Mouse (Mus musculus) kidney, postnatal 10 days (tissue): ENCODE measurements around the gene Ptprn2.
A peak's percentile ranks its signal among the peaks of the same experiment; 100 is the strongest.

Experiments
- DNase-seq: peaks from one replicate; pipeline ENCODE4 v3.0.0; 2021; ENCODE audit warnings: mixed read lengths

The Ptprn2 gene

DNA sequence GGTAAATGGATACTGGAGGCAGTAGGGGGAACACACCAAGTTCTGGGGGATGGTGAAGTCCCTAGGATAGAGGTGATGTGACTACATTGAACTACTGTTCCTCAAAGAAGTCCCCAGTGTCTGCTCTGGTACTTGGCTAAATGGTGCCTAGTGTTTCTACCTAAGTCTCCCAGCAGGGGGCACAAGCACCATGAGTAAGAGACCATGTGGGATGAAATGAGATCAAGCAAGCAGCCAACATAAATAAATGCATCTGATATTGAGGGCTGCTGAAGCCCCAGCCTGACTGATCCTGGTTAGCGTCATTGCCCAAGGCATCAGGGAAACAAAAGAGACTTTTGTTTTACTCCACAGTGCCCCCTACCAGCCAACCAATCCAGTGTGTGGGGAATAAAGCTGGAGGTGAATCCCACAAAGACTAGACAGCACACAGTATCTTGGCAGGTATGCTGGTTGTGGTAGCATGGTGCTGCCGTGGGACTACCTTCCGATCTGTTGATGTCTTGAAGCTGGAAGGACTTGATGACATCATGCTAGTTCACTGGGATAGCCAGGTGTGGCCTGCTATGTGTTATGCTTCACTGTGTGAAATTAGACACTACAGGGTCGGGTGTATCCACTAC, 163.2 kb downstream of the Ptprn2 start:
- DNase-seq, result peak; percentile 30

DNA sequence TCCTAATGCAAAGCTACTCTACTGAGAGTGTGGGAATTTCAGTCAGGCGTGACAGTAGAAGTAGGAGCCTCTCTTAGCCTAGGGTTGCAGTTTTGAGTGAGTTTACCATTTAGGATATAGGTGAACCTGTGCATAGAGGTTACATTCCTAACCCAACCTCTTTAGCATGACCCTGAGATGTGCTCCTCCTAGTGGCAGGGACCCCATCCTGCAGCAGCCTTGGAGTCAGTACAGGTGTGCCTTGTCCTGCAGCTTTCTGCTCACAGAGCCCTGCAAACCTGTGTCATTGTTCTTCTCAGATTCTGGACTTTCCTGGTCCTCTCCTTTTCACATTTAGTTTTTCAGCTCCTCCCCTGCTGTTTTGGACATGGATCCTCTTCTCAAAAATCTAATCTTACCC, 168.2 kb downstream of the Ptprn2 start:
- no peak for DNase-seq

DNA sequence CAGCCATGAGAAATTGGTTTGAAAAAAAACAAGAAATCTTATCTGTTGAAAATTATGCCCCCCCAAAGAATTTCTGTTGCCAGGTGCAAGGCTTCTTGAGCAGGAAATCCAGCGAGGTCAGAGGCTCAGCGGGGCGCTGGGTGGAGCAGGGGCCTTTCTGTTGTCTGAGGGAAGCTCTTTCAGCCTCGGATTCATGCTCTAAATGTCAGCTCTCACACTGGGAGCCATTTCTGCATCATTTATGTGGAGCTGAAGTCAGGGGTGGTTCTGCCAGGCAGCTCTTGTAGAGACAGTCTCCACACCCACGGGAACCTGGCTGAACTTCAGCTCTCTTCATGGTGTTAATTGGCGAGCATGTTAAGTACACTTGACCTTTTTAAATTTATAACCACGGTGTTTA, 174.6 kb downstream of the Ptprn2 start:
- no peak for DNase-seq

DNA sequence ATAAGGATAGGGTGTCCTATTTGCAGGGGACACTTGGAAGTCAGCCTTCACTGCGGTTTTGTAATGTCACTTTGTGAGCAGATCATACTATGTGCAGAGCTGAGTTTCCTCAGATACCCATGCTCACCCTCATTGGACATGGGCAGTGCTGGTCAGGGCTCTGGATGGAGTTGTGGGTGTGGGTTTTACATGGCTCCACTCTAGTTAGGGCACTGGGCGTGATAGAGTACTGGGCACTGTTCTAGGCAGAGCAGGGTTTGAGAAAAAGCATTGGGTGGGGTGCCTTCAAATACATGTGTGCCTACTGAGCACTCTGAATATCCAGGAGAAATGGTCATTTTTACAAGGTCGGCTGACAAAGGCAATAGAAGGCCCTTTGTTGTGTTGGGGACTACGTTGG, 175.5 kb downstream of the Ptprn2 start:
- DNase-seq, result no peak

DNA sequence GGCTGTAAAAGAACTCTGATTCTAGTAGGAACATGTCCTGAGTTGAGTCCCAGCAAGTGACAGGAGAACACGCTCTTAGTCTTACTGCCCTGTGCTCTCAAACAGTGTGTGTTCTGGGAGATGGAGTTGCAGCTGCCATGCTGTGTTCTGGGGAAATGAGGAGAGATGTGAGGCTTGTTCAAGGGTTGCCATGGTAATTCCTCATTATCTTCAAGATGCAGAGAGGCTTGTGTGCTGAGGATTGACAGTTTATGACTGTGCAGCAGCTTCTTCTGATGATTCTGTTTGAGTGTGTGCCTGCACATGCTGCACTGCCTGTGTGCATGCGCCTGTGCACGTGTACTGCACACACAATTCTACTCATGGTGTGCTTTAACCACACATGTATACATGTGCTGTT, 192.2 kb downstream of the Ptprn2 start:
- DNase-seq, result no peak

DNA sequence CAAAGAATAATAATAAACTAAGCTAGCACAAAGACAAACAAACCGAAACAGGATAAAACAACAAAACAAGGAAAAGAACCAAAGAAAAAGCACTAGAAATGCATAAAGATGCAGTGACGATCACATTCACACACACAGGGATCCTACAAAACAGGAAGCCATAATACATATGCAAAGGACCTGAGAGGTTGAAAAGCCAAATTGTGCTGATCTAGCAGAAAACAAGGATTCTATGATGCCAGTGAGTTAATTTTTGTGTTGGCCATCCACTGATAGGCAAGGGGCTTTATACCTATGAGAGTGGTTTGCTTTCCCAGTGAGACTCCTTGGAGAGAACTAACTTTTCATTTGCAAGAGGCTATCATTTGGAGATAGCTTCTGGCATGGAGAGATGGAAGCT, 204.3 kb downstream of the Ptprn2 start:
- DNase-seq, result no peak

DNA sequence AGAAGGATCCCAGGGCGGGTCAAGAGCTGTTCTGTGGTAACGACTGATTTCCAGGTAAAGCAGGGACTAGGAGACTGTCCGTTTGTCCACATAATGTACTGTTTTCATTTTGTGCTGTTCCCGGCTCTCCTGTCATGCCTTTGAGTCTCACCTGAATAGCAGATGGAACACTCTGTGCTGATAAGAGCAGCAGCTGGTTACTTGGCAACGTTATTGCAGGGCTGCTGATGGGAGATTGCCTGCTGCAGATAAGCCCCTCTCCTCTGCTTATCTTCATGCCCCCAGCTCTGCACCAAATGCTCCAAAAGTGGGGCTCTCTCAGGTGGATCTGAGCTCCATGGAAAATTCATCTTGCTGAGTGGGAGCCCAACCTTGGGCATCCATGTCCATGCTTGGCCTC, 224.0 kb downstream of the Ptprn2 start:
- DNase-seq, result no peak

DNA sequence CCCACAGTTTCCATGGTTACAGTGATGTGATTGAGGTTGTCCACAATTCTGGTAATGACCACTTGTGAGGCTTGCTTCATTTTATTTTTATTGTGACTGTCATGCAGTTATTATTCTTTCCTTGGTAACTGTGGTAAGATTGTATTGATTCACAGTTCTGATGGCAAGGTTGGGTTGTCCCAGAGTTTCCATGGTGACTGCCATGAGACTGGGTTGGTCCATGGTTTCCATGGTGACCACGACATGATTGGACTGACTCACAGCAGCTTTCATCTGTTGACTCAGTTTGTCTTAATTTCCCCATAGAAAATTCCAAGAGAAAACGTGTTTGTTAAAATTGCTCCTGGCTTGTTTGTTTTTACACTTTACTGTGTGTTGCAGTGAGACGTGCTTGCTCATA, 225.2 kb downstream of the Ptprn2 start:
- DNase-seq, result no peak

DNA sequence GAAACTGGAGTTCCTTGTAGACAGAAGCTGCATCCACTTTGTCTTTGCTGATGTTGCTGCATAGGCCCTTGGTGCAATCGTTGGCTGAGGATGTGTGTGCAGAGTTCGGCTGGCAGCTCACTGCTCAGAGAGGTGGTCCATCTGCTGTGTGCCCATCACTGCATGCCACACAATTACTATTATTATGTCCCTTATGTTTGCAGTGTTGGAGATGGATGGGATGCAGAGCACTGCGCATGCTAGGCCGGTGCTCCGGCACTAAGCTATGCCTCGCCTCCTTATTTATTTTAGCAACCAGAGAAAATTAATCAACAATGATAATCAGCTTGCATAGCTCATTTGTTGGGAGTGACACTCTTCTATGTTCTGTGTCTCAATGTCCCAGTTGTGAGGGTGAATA, 225.6 kb downstream of the Ptprn2 start:
- no peak for DNase-seq

DNA sequence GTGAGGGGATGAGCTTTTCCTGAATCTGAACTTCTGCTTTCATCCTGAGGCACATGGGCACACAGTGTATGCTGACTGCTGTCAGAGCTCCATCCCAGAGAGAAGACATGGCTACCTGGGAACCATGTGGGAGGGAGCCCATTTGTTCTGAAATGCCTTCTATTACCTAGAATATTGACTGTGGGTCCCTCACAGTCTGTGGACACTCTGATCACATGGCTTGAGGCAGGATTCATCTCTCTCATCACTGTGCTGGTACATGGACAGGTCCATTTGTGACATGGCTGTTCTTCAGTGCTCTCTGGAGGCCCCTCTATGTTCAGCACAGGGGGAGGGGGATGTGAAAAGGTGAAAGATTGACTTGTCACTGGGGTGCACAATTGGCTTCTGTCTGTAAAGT, 227.6 kb downstream of the Ptprn2 start:
- no peak for DNase-seq

DNA sequence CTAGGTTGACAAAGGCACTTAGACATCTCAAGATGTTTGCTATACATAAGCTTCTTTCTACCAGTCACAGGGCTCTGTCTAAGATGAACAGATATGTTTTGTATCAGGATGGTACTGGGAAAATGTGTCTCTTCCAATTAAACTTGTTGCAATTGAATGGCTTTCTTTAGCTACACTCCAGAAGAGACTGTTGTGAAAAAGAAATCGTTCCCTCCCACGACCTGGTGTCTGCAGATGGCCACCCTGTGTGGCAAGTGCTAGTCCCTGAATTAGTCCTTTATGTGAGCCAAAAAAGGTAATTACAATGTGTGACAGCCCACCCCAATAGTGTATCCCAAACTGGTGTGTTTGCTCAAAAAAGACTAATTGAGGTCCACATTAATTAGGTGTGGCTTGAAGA, 235.5 kb downstream of the Ptprn2 start:
- no peak for DNase-seq

DNA sequence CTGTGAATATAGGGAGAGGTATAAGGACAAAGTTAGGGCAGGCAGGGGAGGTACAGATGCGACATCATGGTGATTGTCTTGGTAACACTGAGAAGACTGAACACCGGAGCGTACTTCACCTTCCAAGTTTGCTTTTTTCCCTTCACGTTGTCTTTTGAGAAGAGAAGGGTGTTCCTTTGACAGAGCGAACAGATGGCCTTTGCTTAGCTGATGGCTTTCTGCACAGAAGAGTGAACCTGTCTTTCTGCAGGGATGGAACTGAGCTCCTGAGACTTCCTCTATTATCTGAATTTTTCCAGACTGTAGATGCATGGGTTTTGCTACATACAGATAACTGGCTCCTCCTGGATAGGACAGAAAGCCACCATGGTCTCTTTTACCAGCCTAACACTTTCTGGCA, 254.6 kb downstream of the Ptprn2 start:
- no peak for DNase-seq

DNA sequence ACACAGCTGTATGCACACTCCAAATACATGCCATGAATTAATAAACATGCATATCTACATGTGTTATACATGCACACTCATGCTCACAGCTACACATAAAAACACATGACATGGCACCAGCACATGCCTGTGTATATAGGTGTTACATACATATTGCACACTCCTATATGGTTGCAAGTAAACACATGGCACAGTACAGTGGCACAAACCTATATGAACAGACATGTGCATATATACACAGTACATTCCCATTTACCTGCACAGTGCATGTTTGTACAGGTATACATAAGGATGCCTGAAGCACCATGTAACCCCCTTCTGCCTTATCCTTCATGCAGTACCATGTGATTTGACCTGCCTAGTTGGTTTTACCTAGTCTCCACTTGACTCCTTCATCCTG, 255.8 kb downstream of the Ptprn2 start:
- DNase-seq, result no peak

DNA sequence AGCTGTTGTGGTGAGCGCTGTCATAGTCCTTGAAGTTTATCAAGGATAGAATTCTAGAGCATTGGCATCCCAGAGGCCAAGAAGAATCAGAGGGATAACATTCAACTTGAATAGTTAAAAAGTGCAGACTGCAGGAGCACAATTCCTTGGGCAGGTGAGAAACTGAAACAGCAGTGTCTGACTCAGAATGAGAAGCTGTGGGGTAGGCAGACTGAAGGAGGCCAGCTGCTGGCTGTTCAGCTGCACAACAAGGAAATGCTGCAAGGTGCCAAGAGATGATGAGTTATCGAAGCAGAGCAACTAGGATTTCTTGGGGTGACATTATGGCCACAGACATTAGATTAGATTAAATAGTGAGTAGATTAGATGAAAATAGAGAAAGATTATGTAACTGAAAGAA, 260.9 kb downstream of the Ptprn2 start:
- no peak for DNase-seq

DNA sequence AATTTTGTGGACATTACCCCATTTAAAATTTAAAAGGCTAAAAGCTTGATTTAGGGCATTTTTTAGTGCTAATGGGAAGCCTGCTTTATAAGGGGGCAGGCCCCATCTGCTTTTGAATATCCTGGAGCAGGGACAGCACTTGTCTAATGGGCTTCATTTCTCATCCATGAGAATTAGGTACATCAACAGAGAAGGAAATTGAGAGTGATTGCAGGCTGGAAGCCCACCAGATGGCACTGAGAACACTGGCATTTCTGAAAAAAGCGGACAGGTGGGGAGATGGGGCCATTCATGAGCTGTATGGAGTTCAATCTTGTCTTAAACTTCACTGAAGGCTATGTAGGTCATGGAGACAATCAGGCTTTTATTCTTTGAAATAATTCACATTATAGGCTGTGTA, 267.3 kb downstream of the Ptprn2 start:
- no peak for DNase-seq

DNA sequence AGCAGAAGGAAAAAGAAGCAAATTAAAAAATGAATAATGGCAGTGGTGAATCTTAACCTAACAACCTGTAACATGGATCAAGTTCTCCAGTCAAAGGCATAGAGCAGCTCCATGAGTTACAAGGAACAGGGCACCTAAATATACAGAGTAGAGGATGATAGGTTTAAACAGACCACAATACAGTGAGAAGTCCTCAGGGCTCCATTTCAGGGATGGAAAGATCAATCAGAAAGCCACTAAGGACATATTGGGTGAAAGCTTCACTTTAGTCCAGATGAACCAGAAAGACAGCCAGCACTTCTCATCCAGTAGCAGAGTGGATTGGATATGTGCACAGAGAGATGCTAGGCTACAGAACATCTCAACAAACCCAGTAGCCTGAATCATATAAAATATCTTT, 278.4 kb downstream of the Ptprn2 start:
- no peak for DNase-seq

DNA sequence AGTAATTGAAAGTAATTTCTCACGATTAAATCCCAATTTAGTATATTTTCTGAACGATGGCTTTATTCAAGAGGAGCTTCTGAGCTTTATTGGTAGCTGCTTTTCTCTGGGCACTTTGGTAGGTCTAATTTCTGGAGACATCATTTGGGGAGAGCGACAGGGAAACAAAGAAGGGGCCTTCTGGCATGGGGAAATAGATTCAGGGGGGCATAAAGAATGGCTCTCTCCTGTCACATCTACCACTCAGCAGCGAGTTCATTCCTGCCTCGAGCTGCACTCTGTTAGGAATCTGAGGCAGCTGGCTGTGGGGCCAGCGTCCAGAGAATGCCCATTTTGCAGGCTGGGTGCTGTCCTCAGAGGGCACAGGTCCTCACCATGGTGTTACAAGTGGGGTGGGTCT, 285.4 kb downstream of the Ptprn2 start:
- no peak for DNase-seq

DNA sequence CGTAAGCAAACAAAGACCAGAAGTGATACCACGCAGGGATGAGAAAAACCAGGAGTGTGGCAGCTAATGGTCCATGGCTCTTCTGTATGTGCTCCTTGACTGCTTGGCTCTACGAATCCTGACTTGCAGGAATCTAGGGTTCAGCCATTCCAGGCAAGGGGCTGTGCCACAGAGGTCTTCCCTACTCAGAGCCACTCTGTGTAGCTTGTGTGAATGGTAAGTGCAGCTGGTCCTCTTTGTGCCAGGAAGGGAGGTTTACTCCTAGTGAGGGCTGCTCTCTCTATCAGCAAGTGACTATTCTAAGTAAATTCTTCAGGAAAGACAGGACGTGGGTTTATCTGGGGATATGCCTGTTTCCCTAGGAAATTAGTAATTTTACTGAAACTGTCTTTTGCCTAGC, 286.0 kb downstream of the Ptprn2 start:
- DNase-seq, result no peak

DNA sequence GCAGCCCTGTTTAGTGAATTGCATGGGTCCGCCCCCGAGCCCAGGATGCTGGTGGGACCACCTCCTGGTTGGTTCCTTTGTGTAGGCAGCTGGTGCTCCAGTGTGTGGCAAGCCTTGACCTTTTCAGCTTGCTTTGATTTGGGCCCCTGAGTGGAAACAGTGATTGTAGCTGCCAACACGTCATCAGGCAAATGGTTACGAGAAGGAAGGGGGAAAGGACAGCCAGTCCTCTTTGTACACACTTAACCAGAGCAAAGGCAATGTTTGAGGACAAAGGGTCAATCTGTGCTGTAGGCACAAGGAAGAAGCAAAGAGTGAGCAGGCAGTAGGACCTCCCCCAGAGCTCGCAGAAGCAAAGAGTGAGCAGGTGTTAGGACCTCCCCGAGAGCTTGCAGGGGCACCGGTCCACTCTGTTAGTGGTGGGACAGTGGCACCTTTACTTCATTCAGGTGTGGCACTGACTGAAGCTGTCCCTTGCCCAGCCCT, 286.6 kb downstream of the Ptprn2 start:
- DNase-seq, result no peak

DNA sequence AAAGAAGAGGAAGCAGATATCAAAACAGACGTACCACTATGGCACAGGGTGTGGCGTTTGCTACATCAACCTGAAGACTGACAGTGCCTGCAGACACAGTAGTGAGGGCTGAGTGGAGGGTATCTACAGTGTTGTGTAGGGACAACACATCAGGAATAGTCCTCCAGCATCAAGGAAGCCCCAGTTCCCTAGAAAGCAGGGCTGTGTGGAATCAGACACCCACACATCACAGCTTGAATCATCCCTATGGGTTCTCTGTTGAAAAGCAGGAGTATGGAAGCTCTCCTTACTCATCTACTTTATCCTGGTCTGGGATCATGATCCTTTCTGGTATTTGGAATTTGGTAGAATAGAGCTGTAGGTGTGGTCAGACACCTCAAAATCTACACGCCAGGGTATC, 287.8 kb downstream of the Ptprn2 start:
- DNase-seq, result no peak

DNA sequence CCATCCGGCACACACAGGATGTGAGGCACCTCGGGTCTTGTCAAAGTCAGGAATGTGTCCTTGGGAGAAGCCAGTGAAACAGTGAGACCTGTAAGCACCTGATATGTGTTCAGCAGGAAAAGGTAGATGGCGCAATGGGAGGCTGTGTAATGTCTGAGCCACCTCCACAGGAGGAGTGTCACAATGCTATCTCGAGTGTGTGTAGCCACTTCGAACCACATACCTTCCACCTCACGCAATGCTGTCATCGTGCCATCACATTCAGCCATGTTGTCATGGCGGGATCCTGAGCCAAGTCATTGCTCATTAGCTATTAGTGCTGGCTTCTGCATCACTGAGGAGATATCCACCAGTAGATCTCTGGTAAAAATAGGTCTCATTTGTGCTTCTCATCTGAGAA, 290.9 kb downstream of the Ptprn2 start:
- DNase-seq, result no peak

DNA sequence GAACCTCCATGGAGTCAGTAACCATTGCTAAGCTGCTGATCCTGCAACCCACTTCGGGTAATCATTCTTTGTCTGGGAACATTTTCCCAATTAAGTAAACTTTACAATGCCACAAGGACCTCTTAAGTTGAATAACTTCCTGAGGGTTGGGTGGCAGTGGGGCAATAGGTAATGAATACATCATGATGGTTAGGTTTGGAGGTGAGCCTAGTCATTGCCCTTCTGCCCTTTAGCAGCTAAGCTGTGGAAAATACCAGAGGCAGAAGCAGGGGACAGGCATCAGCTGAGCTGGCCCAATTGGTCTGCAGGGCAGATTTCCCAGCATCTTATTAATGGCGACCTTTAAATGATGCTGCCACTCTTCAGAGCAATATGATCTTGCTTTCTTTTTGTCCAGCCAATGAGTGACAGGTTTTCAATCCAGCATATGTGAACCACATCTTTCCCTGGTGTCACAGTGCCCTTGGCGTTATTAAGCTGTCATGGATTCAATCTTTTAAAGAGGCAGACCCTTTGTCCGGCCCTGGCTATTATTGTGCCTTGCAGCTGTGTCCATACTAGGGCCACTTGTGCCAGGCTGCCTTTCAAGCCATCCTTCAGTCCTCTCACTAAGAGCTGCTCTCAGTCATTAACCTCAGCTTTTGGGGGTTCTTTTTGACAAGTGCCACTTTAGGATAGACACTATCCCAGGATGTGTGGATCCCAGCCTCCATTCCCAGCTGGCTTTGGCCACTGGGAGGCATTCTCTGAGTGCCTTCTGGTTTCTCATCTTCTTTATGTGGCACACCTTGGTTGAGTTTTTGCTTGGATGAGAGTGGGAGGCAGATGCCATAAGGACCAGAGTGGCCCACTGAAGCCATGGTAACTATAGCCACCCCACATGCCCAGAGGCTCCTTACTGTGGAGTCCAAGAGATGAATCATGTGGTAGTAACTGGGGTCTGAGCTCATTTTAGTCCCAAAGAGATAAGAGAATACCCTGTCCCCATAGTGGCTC, 292.9 kb downstream of the Ptprn2 start:
- DNase-seq, result no peak

DNA sequence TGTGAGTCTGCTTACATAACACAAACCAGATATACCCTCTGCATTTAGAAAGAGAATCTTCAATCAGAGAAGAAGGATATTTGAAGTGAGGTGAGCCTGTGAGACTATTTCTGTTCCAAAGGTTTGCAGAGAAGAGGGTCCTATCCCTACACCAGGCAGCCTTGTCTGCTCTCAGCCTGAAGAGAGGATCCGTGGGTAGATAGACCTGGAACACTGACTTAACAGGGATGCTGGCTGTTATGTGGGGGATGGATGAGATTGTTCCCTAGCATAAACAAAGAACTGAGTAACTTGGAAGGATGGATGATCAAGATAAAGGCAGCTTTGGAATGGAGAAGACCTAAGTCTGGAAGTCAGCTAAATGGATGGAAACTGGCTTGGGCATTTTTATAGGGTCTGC, 294.9 kb downstream of the Ptprn2 start:
- DNase-seq, result no peak

DNA sequence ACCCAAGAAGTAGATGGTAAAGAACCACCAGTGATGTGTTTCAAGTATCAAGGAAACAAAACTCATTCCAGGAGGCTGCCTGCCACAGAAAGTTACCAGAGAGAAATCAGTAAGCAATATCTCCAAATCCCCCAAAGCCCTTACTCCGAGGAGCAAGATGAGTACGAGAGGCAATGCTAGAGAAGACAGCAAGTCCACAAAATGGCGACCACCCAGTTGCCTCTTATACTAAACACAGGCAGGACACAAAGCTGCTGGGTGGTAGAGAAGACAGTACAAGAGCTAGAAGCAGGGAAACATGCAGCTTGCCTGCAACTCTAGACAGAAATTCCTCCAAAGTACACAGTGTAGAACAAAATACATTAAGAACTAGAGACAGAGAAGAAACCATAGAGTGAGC, 300.2 kb downstream of the Ptprn2 start:
- no peak for DNase-seq
